Mouse (Mus musculus) liver, postnatal 0 days (tissue): ENCODE measurements at regions not wholly inside any gene's neighbourhood (a gene's known extent, or its start where the extent isn't known, plus 50 kb on each side); places are given as distances from the start of the nearest gene placed in this dataset.

Source experiments
- ATAC-seq: fragments of 200-750 bp; cut with Nextera tagmentation; 2 replicates; pipeline ENCODE4 v1.8.0; 2017; ENCODE audit warnings: mild to moderate bottlenecking, moderate library complexity
- DNase-seq: peaks from one replicate; pipeline ENCODE4 v3.0.0-alpha.2; 2016
- H3K27ac ChIP-seq: fragments of 300-500 bp; sonication (generic); 2 replicates; pipeline ENCODE4 v1.5.1; 2014; ENCODE audit warnings: antibody characterized with exemption, moderate library complexity, mild to moderate bottlenecking, low read depth
- H3K27me3 ChIP-seq: fragments of 300-500 bp; sonication (generic); 2 replicates; pipeline ENCODE4 v1.6.1; 2014; ENCODE audit warnings: low read length, control low read depth, mixed read lengths; ENCODE audit not compliant: insufficient read depth
- H3K36me3 ChIP-seq: fragments of 300-500 bp; sonication (generic); replicated peaks from 2 replicates; pipeline ENCODE4 v1.6.1; 2014; ENCODE audit warnings: mild to moderate bottlenecking, control low read depth, low read length, moderate library complexity, mixed read lengths; ENCODE audit not compliant: insufficient read depth
- H3K4me1 ChIP-seq: fragments of 300-500 bp; sonication (generic); 2 replicates; pipeline ENCODE4 v1.6.1; 2014; ENCODE audit warnings: antibody characterized with exemption, mild to moderate bottlenecking, control low read depth; ENCODE audit not compliant: insufficient read depth
- H3K4me2 ChIP-seq: fragments of 300-500 bp; sonication (generic); 2 replicates; pipeline ENCODE4 v1.6.1; 2014; ENCODE audit warnings: low read depth, mild to moderate bottlenecking, low read length, moderate library complexity, mixed read lengths
- H3K4me3 ChIP-seq: fragments of 300-500 bp; sonication (generic); 2 replicates; pipeline ENCODE4 v1.5.1; 2014; ENCODE audit warnings: low read depth, low read length
- H3K9ac ChIP-seq: fragments of 300-500 bp; sonication (generic); replicated peaks from 2 replicates; pipeline ENCODE4 v1.6.1; 2014; ENCODE audit warnings: mild to moderate bottlenecking, moderate library complexity
- H3K9me3 ChIP-seq: fragments of 300-500 bp; sonication (generic); 2 replicates; pipeline ENCODE4 v1.6.1; 2016; ENCODE audit warnings: mild to moderate bottlenecking, control low read depth, low read length, mixed read lengths
- CTCF ChIP-seq: sonication (generic); IDR thresholded peaks from 2 replicates; pipeline ENCODE4 v1.5.1; 2016; ENCODE audit warnings: antibody characterized with exemption, low read depth
- EP300 ChIP-seq: IDR thresholded peaks from 2 replicates; pipeline ENCODE4 v1.6.1; 2016; ENCODE audit warnings: antibody characterized with exemption, low read depth, mild to moderate bottlenecking
- WGBS: fragments of 180-500 bp; shearing (Covaris S2); extraction: QIAGEN DNeasy Blood & Tissue Kit; methylation state at CpG from one replicate; pipeline ENCODE4 v1.1.7; 2014; ENCODE audit not compliant: insufficient replicate concordance; 5-methylcytosine and 5-hydroxymethylcytosine counted together

- no peak overlapping the region for H3K4me2 ChIP-seq
- 42% methylated on average over 5 of the region's 5 CpGs for whole genome bisulfite sequencing
- no peaks in the 10 kb centered on the region for H3K36me3 ChIP-seq
- H3K4me1 ChIP-seq: no peaks in the 10 kb centered on the region
- H3K4me3 ChIP-seq: no peak overlapping the region
- H3K9ac ChIP-seq: no peak overlapping the region
- TF ChIP-seq EP300 (no peak), CTCF (no peak)
- no peak for ATAC-seq
- no peaks in the 10 kb centered on the region for H3K27me3 ChIP-seq
- no peak for DNase-seq
- no peak overlapping the region for H3K27ac ChIP-seq
- no peaks in the 10 kb centered on the region for H3K9me3 ChIP-seq
Measured at GRCm38 (mm10) chr2:8818127-8818526, 1062.9 kb upstream of the 4930412O13Rik start.

GRCm38 (mm10) chr2:8825406-8825805 lies 1055.6 kb upstream of the 4930412O13Rik start:
- no peaks in the 10 kb centered on the region for H3K4me1 ChIP-seq
- TF ChIP-seq EP300 (no peak), CTCF (no peak)
- H3K9me3 ChIP-seq: no peaks in the 10 kb centered on the region
- H3K36me3 ChIP-seq: no peaks in the 10 kb centered on the region
- ATAC-seq (no peak), DNase-seq (no peak)
- WGBS: 65% methylated on average over 2 of the region's 2 CpGs
- no peak overlapping the region for H3K4me3 ChIP-seq
- H3K27me3 ChIP-seq: no peaks in the 10 kb centered on the region
- H3K9ac ChIP-seq: no peak overlapping the region
- no peak overlapping the region for H3K4me2 ChIP-seq
- no peak overlapping the region for H3K27ac ChIP-seq
